Mouse (Mus musculus) CD8-positive naive resting alpha-beta T cell, adult 57 days (primary cell): ENCODE data around the gene Scn10a. TPM values are rescaled to one million over a fixed set of nuclear protein-coding genes. Genes with fewer than 3 reads are reported as not detected.

Source experiments
- total RNA-seq: library from RNA; stranded (reverse); gene quantifications from one replicate; pipeline ENCODE4 v1.2.4, GENCODE M21; 2023

Scn10a gene
- total RNA-seq: not detected

GRCm38 (mm10) chr9:119719222-119719621 is at the start of gene Scn10a:
Gene Scn10a, minus strand, starts transcription at chr9:119719322.

GRCm38 (mm10) chr9:119578636-119579438 is 140.3 kb downstream of the Scn10a start, which contains the start of gene Scn5a:
Gene Scn5a, minus strand, starts transcription at chr9:119579016.

Other genes starting within 250 kb of the Scn10a start
- gene Scn5a, start 140.3 kb downstream of the Scn10a start, total RNA-seq: 0.06 TPM
- gene Scn11a, start 106.1 kb upstream of the Scn10a start, total RNA-seq: not detected
- 79.9 TPM for gene Wdr48, start 175.6 kb upstream of the Scn10a start, total RNA-seq
- 2.1 TPM for gene Gorasp1, start 218.2 kb upstream of the Scn10a start, total RNA-seq
- not detected for gene Ttc21a, start 218.3 kb upstream of the Scn10a start, total RNA-seq